Mouse (Mus musculus): ENCODE data around the gene 5730507C01Rik. TPM values are rescaled to one million over a fixed set of nuclear protein-coding genes. Genes with fewer than 3 reads are reported as not detected.

The 5730507C01Rik gene
- 3.0 TPM for polyA plus RNA-seq (2014; fragmentation: Illumina TruSeq; extraction: RNeasy Lipid Tissue Mini Kit (QIAGEN cat#74804); ENCODE audit: low read depth, low replicate concordance)

GRCm38 (mm10) chr12:18514171-18514570 lies at the start of gene 5730507C01Rik:
5730507C01Rik (plus strand) TSS chr12:18514510.

